Mouse (Mus musculus): Measurements from ENCODE around the gene Flvcr1. TPM values are rescaled to one million over a fixed set of nuclear protein-coding genes. Genes with fewer than 3 reads are reported as not detected.
"Not testable (repeated sequence)": the region's sequence is repeated elsewhere in the genome, so short reads cannot be mapped to it uniquely, and the experiment has no call there.

Flvcr1 gene
- total RNA-seq, 1 experiment, result 20.5 TPM

DNA sequence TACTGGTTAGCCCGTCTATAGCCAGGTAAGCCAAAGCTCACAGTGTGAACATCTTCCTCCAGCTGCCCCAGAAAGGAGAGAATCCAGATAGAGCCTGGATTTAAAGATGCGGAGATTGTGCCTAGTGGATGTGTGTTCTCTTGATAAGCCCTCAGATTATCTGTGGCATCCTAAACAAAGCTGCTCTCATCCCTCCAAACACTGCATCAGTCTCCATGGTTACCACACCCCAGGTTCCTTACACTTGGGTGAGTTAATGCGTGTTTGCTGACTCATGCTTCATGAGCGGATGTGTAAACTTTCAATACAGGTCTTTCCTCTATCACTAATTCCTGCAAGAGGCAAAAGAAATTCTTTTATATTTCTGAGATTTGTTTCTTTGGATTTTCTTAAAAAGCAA, 9.7 kb upstream of the Flvcr1 start:
- Histone ChIP-seq H3K4me3 (ENCODE audit: insufficient read depth in 1 of 2, low read depth in 1 of 2, low read length in 2 of 2, poor library complexity in 1 of 2, severe bottlenecking in 1 of 2) (no peak overlapping the region), H3K4me1 (ENCODE audit: control insufficient read depth in 2 of 2, insufficient read depth in 2 of 2, low read length in 2 of 2, poor library complexity in 1 of 2) (peaks cover 0 to 3% of the 10 kb centered on the region in 2 experiments; a peak in 1 of 4 replicates), H3K27ac (ENCODE audit: insufficient read depth, low read depth, low read length, poor library complexity, severe bottlenecking) (no peak overlapping the region), H3K36me3 (ENCODE audit: control insufficient read depth, insufficient read depth, low read length, poor library complexity, severe bottlenecking) (no peaks in the 10 kb centered on the region), H3K9me3 (ENCODE audit: control insufficient read depth, insufficient read depth, low read depth, low read length) (no peaks in the 10 kb centered on the region), H3K9ac (ENCODE audit: insufficient read depth, low read depth, low read length, poor library complexity, severe bottlenecking) (no peak overlapping the region)
- TF ChIP-seq MAFK (IDR thresholded peaks at IDR 0.05; ENCODE audit: insufficient read depth, low read depth, low read length) (peak; percentile 88), ZC3H11A (IDR thresholded peaks at IDR 0.05; ENCODE audit: borderline replicate concordance, low read depth, low read length) (no peak)
- no peak for DNase-seq (ENCODE audit: low read depth, low spot score)
- in situ Hi-C loops (cut with MboI; ENCODE audit: low sequenced_read_pairs in 2 of 2, unreplicated experiment in 2 of 2), result no loop called here

DNA sequence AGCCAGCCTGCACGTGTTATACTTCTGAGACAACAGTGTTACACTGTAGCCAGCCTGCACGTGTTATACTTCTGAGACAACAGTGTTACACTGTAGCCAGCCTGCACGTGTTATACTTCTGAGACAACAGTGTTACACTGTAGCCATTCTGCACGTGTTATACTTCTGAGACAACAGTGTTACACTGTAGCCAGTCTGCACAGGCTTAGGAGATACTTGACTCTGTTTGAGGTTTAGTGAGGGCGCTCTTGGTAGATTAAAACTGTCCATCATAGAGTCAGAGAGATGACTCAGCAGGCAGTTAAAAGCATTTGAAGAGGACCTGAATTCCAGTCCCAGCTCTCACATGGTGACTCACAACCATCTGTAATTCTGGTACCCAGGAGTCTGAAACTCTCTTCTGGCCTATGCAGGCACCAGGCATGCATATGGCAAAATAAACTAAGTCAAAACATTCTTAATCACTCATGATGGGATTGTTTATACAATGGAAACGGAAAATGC, 5.0 kb upstream of the Flvcr1 start:
- H3K36me3 ChIP-seq (ENCODE audit: control insufficient read depth, insufficient read depth, low read length, poor library complexity, severe bottlenecking); H3K4me1 ChIP-seq (ENCODE audit: control insufficient read depth in 2 of 2, insufficient read depth in 2 of 2, low read length in 2 of 2, poor library complexity in 1 of 2); H3K9ac ChIP-seq (ENCODE audit: insufficient read depth, low read depth, low read length, poor library complexity, severe bottlenecking); H3K27ac ChIP-seq (ENCODE audit: insufficient read depth, low read depth, low read length, poor library complexity, severe bottlenecking); H3K9me3 ChIP-seq (ENCODE audit: control insufficient read depth, insufficient read depth, low read depth, low read length); H3K4me3 ChIP-seq (ENCODE audit: insufficient read depth in 1 of 2, low read depth in 1 of 2, low read length in 2 of 2, poor library complexity in 1 of 2, severe bottlenecking in 1 of 2); DNase-seq (ENCODE audit: low read depth, low spot score); in situ Hi-C loops (cut with MboI; ENCODE audit: low sequenced_read_pairs in 2 of 2, unreplicated experiment in 2 of 2): not testable (repeated sequence)

- no peak overlapping the region for H3K27ac ChIP-seq (ENCODE audit: insufficient read depth, low read depth, low read length, poor library complexity, severe bottlenecking)
- TF ChIP-seq MAFK (IDR thresholded peaks at IDR 0.05; ENCODE audit: insufficient read depth, low read depth, low read length) (no peak), ZC3H11A (IDR thresholded peaks at IDR 0.05; ENCODE audit: borderline replicate concordance, low read depth, low read length) (no peak), ZNF384 (IDR thresholded peaks at IDR 0.05; ENCODE audit: low read depth, low read length) (no peak), HCFC1 (IDR thresholded peaks at IDR 0.05; ENCODE audit: borderline replicate concordance, insufficient read depth, low read length) (no peak), CHD2 (IDR thresholded peaks at IDR 0.05; ENCODE audit: low read depth, low read length) (no peak)
- H3K4me3 ChIP-seq (ENCODE audit: insufficient read depth in 1 of 2, low read depth in 1 of 2, low read length in 2 of 2, poor library complexity in 1 of 2, severe bottlenecking in 1 of 2), result no peak overlapping the region
- in situ Hi-C loops (cut with MboI; ENCODE audit: low sequenced_read_pairs in 2 of 2, unreplicated experiment in 2 of 2), result no loop called here
- no peaks in the 10 kb centered on the region for H3K9me3 ChIP-seq (ENCODE audit: control insufficient read depth, insufficient read depth, low read depth, low read length)
- H3K36me3 ChIP-seq (ENCODE audit: control insufficient read depth, insufficient read depth, low read length, poor library complexity, severe bottlenecking), result no peaks in the 10 kb centered on the region
- H3K4me1 ChIP-seq (ENCODE audit: control insufficient read depth in 2 of 2, insufficient read depth in 2 of 2, low read length in 2 of 2, poor library complexity in 1 of 2), result no peaks in the 10 kb centered on the region
- DNase-seq (ENCODE audit: low read depth, low spot score), result no peak
- H3K9ac ChIP-seq (ENCODE audit: insufficient read depth, low read depth, low read length, poor library complexity, severe bottlenecking), result no peak overlapping the region
These were observed 4.2 kb upstream of the Flvcr1 start for GRCm38 (mm10) chr1:191030182-191030581.

DNA sequence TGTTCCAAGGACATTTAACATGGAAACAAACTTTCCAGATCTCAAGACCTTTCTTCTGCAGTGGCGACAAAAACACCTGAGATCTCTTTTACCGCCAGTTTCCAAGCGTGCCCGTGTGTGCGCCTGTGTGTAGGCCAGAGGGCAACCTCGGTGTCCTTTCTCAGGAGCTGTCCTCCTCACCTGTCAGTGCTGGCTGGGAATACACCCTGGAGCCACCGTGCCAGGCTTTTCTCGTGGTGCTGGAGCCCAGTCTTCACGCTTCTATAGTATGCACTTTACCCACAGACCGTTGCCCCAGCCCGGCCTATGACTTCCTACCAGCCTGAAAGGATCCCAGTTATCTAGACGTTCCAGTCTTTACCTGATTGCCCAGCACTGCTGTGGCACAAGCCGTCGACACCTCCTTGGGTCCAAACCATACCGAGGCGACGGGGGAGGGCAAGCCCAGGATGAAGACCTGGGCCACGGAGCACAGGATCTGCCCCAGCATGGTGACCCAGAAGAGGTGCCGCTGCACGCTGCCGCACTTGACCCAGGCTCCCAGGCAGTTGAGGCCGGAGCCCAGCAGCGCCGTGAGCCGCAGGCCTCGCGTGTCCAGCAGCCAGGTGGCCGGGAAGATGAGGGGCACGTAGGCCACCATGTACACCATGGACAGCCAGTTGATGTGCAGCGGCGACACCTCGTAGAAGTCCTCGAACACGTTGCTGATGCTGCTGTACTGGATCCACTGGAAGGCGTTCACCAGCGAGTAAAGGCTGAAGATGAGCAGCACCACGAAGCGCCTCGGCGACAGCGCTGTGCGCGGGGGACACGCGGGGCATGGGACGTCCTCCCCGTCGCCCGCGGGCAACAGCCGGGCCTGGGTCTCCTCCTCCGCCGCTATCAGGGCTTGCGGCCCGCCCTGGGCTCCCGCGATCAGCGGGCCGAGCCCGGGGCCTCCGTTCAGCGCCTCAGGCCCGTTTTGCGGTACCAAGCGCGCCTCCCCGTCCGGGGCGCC, 644 bp downstream of the Flvcr1 start:
- Histone ChIP-seq H3K9me3 (ENCODE audit: control insufficient read depth, insufficient read depth, low read depth, low read length) (no peaks in the 10 kb centered on the region), H3K4me1 (ENCODE audit: control insufficient read depth in 2 of 2, insufficient read depth in 2 of 2, low read length in 2 of 2, poor library complexity in 1 of 2) (no peaks in the 10 kb centered on the region), H3K9ac (ENCODE audit: insufficient read depth, low read depth, low read length, poor library complexity, severe bottlenecking) (peak overlapping the region; percentile 85), H3K27ac (ENCODE audit: insufficient read depth, low read depth, low read length, poor library complexity, severe bottlenecking) (peak overlapping the region; percentile 48; the same call in 1 of the 2 replicates), H3K36me3 (ENCODE audit: control insufficient read depth, insufficient read depth, low read length, poor library complexity, severe bottlenecking) (no peaks in the 10 kb centered on the region; the same call in 1 of the 2 replicates), H3K4me3 (ENCODE audit: insufficient read depth in 1 of 2, low read depth in 1 of 2, low read length in 2 of 2, poor library complexity in 1 of 2, severe bottlenecking in 1 of 2) (peak overlapping the region; percentile 70 to 78)
- no peak for DNase-seq (ENCODE audit: low read depth, low spot score)
- in situ Hi-C loops (cut with MboI; ENCODE audit: low sequenced_read_pairs in 2 of 2, unreplicated experiment in 2 of 2), result no loop called here
- TF ChIP-seq HCFC1 (IDR thresholded peaks at IDR 0.05; ENCODE audit: borderline replicate concordance, insufficient read depth, low read length) (no peak), MAFK (IDR thresholded peaks at IDR 0.05; ENCODE audit: insufficient read depth, low read depth, low read length) (no peak), CHD2 (IDR thresholded peaks at IDR 0.05; ENCODE audit: low read depth, low read length) (no peak), ZC3H11A (IDR thresholded peaks at IDR 0.05; ENCODE audit: borderline replicate concordance, low read depth, low read length) (no peak), ZNF384 (IDR thresholded peaks at IDR 0.05; ENCODE audit: low read depth, low read length) (no peak)

DNA sequence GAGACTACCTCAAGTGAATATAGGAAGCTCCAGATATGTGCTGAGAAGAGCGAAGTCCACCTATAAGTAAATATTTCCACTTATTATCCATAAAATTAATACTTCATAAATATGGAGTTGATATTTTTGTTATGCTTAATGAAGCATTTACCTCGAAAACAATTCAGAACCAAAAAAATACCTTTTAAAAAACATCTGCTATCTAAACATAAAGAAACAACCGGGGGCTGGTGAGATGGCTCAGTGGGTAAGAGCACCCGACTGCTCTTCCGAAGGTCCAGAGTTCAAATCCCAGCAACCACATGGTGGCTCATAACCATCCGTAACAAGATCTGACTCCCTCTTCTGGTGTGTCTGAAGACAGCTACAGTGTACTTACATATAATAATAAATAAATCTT, 2.2 kb downstream of the Flvcr1 start:
- H3K36me3 ChIP-seq (ENCODE audit: control insufficient read depth, insufficient read depth, low read length, poor library complexity, severe bottlenecking); in situ Hi-C loops (cut with MboI; ENCODE audit: low sequenced_read_pairs in 2 of 2, unreplicated experiment in 2 of 2); H3K27ac ChIP-seq (ENCODE audit: insufficient read depth, low read depth, low read length, poor library complexity, severe bottlenecking): not testable (repeated sequence)

More for the DNA sequence above, 2.2 kb downstream of the Flvcr1 start:
- not testable (repeated sequence) for H3K9me3 ChIP-seq (ENCODE audit: control insufficient read depth, insufficient read depth, low read depth, low read length); H3K4me1 ChIP-seq (ENCODE audit: control insufficient read depth in 2 of 2, insufficient read depth in 2 of 2, low read length in 2 of 2, poor library complexity in 1 of 2); H3K4me3 ChIP-seq (ENCODE audit: insufficient read depth in 1 of 2, low read depth in 1 of 2, low read length in 2 of 2, poor library complexity in 1 of 2, severe bottlenecking in 1 of 2); DNase-seq (ENCODE audit: low read depth, low spot score); H3K9ac ChIP-seq (ENCODE audit: insufficient read depth, low read depth, low read length, poor library complexity, severe bottlenecking)

All from ES-E14 (cell line).